9 mouse cellular contexts compared by ENCODE assay signal in the genomic region with DNA sequence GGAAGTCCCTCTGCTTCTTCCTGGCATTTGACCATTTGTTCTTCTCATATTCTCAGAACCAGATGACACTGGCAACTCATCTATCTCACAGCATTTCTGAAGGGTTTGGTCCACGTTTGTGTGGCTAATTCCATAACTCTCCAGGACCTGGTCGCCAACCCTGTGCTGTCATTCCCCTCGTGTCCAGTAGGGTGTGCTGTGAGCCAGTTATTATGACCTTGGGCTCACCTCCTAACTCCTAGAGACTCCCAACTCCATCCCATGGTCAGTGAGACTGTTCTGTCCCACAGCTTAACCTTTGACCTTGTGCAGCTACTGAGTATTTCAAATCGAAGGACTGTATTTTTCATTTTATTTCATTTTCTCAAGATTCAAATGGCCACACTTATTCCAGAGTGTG. TPM values are rescaled to one million over a fixed set of nuclear protein-coding genes. Genes with fewer than 3 reads are reported as not detected.
DNase-seq lines count a peak whose midpoint lies in the region; ATAC-seq and TF ChIP-seq lines count a peak whose summit lies in the region.
"Had no signal": no experiment of that assay in that cellular context is flagged by ENCODE, and none has a peak within 500 bp of the region (broad histone marks: within the 10 kb centered on the region; RNA-seq: fewer than 3 reads in every experiment).

No protein-coding gene starts in this region.

- no peaks in the 10 kb centered on the region for H3K4me1 ChIP-seq in midbrain, embryonic 14.5 days (ENCODE audit: control insufficient read depth, insufficient read depth, low read length)
- H3K4me1 ChIP-seq in midbrain, embryonic 16.5 days (ENCODE audit: control insufficient read depth, insufficient read depth, low read length) = no peaks in the 10 kb centered on the region; the same call in 1 of the 2 replicates
- H3K4me1 ChIP-seq in liver, embryonic 14.5 days (replicated peaks; ENCODE audit: control insufficient read depth in 2 of 2, insufficient read depth in 2 of 2, low read length in 1 of 2) = peaks cover 0 to 5% of the 10 kb centered on the region in 2 experiments; a peak in 3 of 4 replicates

- no peaks in the 10 kb centered on the region for H3K36me3 ChIP-seq in midbrain, embryonic 14.5 days (ENCODE audit: control insufficient read depth, insufficient read depth, low read length)
- H3K36me3 ChIP-seq in midbrain, embryonic 16.5 days (ENCODE audit: control insufficient read depth, insufficient read depth, low read length) = no peaks in the 10 kb centered on the region
- no peaks in the 10 kb centered on the region for H3K36me3 ChIP-seq in liver, embryonic 14.5 days (replicated peaks; ENCODE audit: control insufficient read depth, insufficient read depth, low read depth)
- H3K36me3 ChIP-seq: heart, embryonic 15.5 days had no signal

- H3K27me3 ChIP-seq in midbrain, embryonic 14.5 days (ENCODE audit: control insufficient read depth, insufficient read depth, low read length) = no peaks in the 10 kb centered on the region
- H3K27me3 ChIP-seq in midbrain, embryonic 16.5 days (ENCODE audit: control insufficient read depth, insufficient read depth, low read depth, low read length) = no peaks in the 10 kb centered on the region
- H3K27me3 ChIP-seq in liver, embryonic 14.5 days (ENCODE audit: control insufficient read depth, insufficient read depth, low read length) = no peaks in the 10 kb centered on the region

- H3K9ac ChIP-seq in midbrain, embryonic 14.5 days (replicated peaks; ENCODE audit: low read length) = no peak overlapping the region
- no peak overlapping the region for H3K9ac ChIP-seq in midbrain, embryonic 16.5 days (ENCODE audit: low read depth, low read length)
- H3K9ac ChIP-seq in liver, embryonic 14.5 days (replicated peaks) = no peak overlapping the region
- H3K9ac ChIP-seq: heart, embryonic 15.5 days had no signal

- TF ChIP-seq EP300 in liver, embryonic 14.5 days (IDR thresholded peaks at IDR 0.05; ENCODE audit: low read depth) = no peak

- peak; percentile 95 for TF ChIP-seq CTCF in liver, embryonic 14.5 days (IDR thresholded peaks at IDR 0.05; ENCODE audit: low read depth)

- no peaks in the 10 kb centered on the region for H3K9me3 ChIP-seq in midbrain, embryonic 14.5 days (ENCODE audit: control insufficient read depth, low read length)
- no peaks in the 10 kb centered on the region for H3K9me3 ChIP-seq in midbrain, embryonic 16.5 days (replicated peaks; ENCODE audit: control insufficient read depth, low read length, poor library complexity, severe bottlenecking)
- H3K9me3 ChIP-seq in liver, embryonic 14.5 days (ENCODE audit: control insufficient read depth, low read length) = no peaks in the 10 kb centered on the region
- H3K9me3 ChIP-seq: heart, embryonic 15.5 days had no signal

- H3K4me3 ChIP-seq in midbrain, embryonic 14.5 days (replicated peaks; ENCODE audit: low read depth, low read length) = no peak overlapping the region
- H3K4me3 ChIP-seq in midbrain, embryonic 16.5 days (ENCODE audit: low read depth, low read length) = no peak overlapping the region
- no peak overlapping the region for H3K4me3 ChIP-seq in liver, embryonic 14.5 days (ENCODE audit: insufficient read depth in 1 of 2, low read depth in 2 of 2, low read length in 2 of 2)
- H3K4me3 ChIP-seq: heart, embryonic 15.5 days had no signal

- H3K4me2 ChIP-seq in midbrain, embryonic 14.5 days (ENCODE audit: low read length) = no peak overlapping the region
- H3K4me2 ChIP-seq in midbrain, embryonic 16.5 days (ENCODE audit: low read length) = no peak overlapping the region
- H3K4me2 ChIP-seq in liver, embryonic 14.5 days (ENCODE audit: low read depth) = no peak overlapping the region
- H3K4me2 ChIP-seq: heart, embryonic 15.5 days had no signal

- 4% methylated on average over 4 of the region's 4 CpGs for whole genome bisulfite sequencing in midbrain, embryonic 14.5 days
- WGBS in midbrain, embryonic 16.5 days = 3% methylated on average over 4 of the region's 4 CpGs
- WGBS in liver, embryonic 14.5 days (ENCODE audit: insufficient replicate concordance) = 3% methylated on average over 4 of the region's 4 CpGs

- no peak for ATAC-seq in midbrain, embryonic 14.5 days (ENCODE audit: low FRiP score, low TSS enrichment)
- no peak for ATAC-seq in midbrain, embryonic 16.5 days
- ATAC-seq in frontal cortex, adult (ENCODE audit: low TSS enrichment) = 0 out of 2 replicates have a peak, but pooled peaks have one; percentile 35
- ATAC-seq in liver, embryonic 14.5 days (ENCODE audit: insufficient read depth) = no peak

- peak; percentile 89 for DNase-seq in midbrain, embryonic 14.5 days
- peak; percentile 62 for DNase-seq in c-Kit-negative CD71-positive TER-119-positive erythroid progenitor cells, embryonic 14.5 days (ENCODE audit: low read depth, low spot score)
- peak; percentile 83 for DNase-seq in kidney, postnatal 10 days
- peak; percentile 34 to 44 (median 38) for DNase-seq in liver, embryonic 14.5 days (ENCODE audit: low read depth in 3 of 3, low spot score in 3 of 3)
- peak; percentile 58 for DNase-seq in right cerebral cortex, adult 18-20 months
- peak; percentile 49 to 56 for DNase-seq in urinary bladder, adult 18-20 months (ENCODE audit: low spot score in 2 of 2)

- no peak overlapping the region for H3K27ac ChIP-seq in midbrain, embryonic 14.5 days (replicated peaks; ENCODE audit: low read depth, low read length)
- no peak overlapping the region for H3K27ac ChIP-seq in midbrain, embryonic 16.5 days (ENCODE audit: low read length)
- H3K27ac ChIP-seq in liver, embryonic 14.5 days = no peak overlapping the region
- H3K27ac ChIP-seq: heart, embryonic 15.5 days had no signal

RNA-seq across cellular contexts. Expression of a gene that starts 3.6 kb away (rescaled TPM):
- 0.18 and 0.38 TPM in 2 replicates for polyA plus RNA-seq in midbrain, embryonic 14.5 days (2014; fragmentation: Nextera tagmentation; extraction: Ambion mirVana)
- polyA plus RNA-seq in midbrain, embryonic 16.5 days (2015; fragmentation: Nextera tagmentation; extraction: Ambion mirVana) = not detected in 2 replicates
- not detected in 2 replicates for polyA plus RNA-seq in liver, embryonic 14.5 days (2012; rRNA removed)
- polyA plus RNA-seq in liver, embryonic 14.5 days (2014; fragmentation: Nextera tagmentation; extraction: Ambion mirVana) = not detected in 2 replicates
- polyA plus RNA-seq: heart, embryonic 15.5 days had no signal

RNA-seq across cellular contexts. Expression of a gene that starts 4.4 kb away (rescaled TPM):
- 44.4 and 59.1 TPM in 2 replicates for polyA plus RNA-seq in midbrain, embryonic 14.5 days (2014; fragmentation: Nextera tagmentation; extraction: Ambion mirVana)
- polyA plus RNA-seq in midbrain, embryonic 16.5 days (2015; fragmentation: Nextera tagmentation; extraction: Ambion mirVana) = 38.8 and 45.2 TPM in 2 replicates
- 13.3 and 18.5 TPM in 2 replicates for polyA plus RNA-seq in liver, embryonic 14.5 days (2012; rRNA removed)
- polyA plus RNA-seq in liver, embryonic 14.5 days (2014; fragmentation: Nextera tagmentation; extraction: Ambion mirVana) = 22.7 and 23.2 TPM in 2 replicates

RNA-seq across cellular contexts. Expression of a gene that starts 29.3 kb away (rescaled TPM):
- polyA plus RNA-seq in midbrain, embryonic 14.5 days (2014; fragmentation: Nextera tagmentation; extraction: Ambion mirVana) = 89.6 and 94.9 TPM in 2 replicates
- polyA plus RNA-seq in midbrain, embryonic 16.5 days (2015; fragmentation: Nextera tagmentation; extraction: Ambion mirVana) = 66.7 and 82.7 TPM in 2 replicates
- polyA plus RNA-seq in liver, embryonic 14.5 days (2012; rRNA removed) = 1.0 and 1.1 TPM in 2 replicates
- polyA plus RNA-seq in liver, embryonic 14.5 days (2014; fragmentation: Nextera tagmentation; extraction: Ambion mirVana) = 1.3 and 1.5 TPM in 2 replicates

RNA-seq across cellular contexts. Expression of a gene that starts 41.8 kb away (rescaled TPM):
- 86.6 and 92.4 TPM in 2 replicates for polyA plus RNA-seq in midbrain, embryonic 14.5 days (2014; fragmentation: Nextera tagmentation; extraction: Ambion mirVana)
- polyA plus RNA-seq in midbrain, embryonic 16.5 days (2015; fragmentation: Nextera tagmentation; extraction: Ambion mirVana) = 125 and 130 TPM in 2 replicates
- polyA plus RNA-seq in liver, embryonic 14.5 days (2012; rRNA removed) = 14.4 and 20.6 TPM in 2 replicates
- polyA plus RNA-seq in liver, embryonic 14.5 days (2014; fragmentation: Nextera tagmentation; extraction: Ambion mirVana) = 16.6 and 18.8 TPM in 2 replicates

Comparison
In these comparisons a context has a peak if more than half of its experiments do, and no peak if none do; other contexts are left out.
1. DNase-seq: peak in every context shown above with its lines; median percentile 89 in midbrain, embryonic 14.5 days; 83 in kidney, postnatal 10 days; 62 in c-Kit-negative CD71-positive TER-119-positive erythroid progenitor cells, embryonic 14.5 days; 58 in right cerebral cortex, adult 18-20 months; 52 in urinary bladder, adult 18-20 months; 38 in liver, embryonic 14.5 days.
2. RNA of a gene that starts 29.3 kb away (polyA plus RNA-seq): 89.6 to 94.9 TPM in midbrain, embryonic 14.5 days and 66.7 to 82.7 TPM in midbrain, embryonic 16.5 days; 1.0 to 1.5 TPM in liver, embryonic 14.5 days; every median in the first group is over 10 times any median in the second.